In genomic region chr8:73225654-73226053, GRCm38 (mm10) we compare ENCODE assay signal across 20 mouse cellular contexts.
DNase-seq lines count a peak whose midpoint lies in the region; ATAC-seq and TF ChIP-seq lines count a peak whose summit lies in the region.
"Had no signal": no experiment of that assay in that cellular context is flagged by ENCODE, and none has a peak within 500 bp of the region (broad histone marks: within the 10 kb centered on the region; RNA-seq: fewer than 3 reads in every experiment).

No protein-coding gene starts in this region.

- H3K27me3 ChIP-seq in heart, adult 2 months (ENCODE audit: control insufficient read depth, insufficient read depth, low read length) = no peaks in the 10 kb centered on the region
- no peaks in the 10 kb centered on the region for H3K27me3 ChIP-seq in heart, embryonic 10.5 days (ENCODE audit: insufficient read depth, poor library complexity, severe bottlenecking)
- H3K27me3 ChIP-seq in hindbrain, embryonic 14.5 days (ENCODE audit: control insufficient read depth, insufficient read depth, low read length) = no peaks in the 10 kb centered on the region
- H3K27me3 ChIP-seq: heart, embryonic 13.5 days; lung, embryonic 15.5 days had no signal

- no peak overlapping the region for H3K4me2 ChIP-seq in hindbrain, embryonic 14.5 days (replicated peaks)
- H3K4me2 ChIP-seq: heart, embryonic 13.5 days; lung, embryonic 15.5 days had no signal

- no peak overlapping the region for H3K4me3 ChIP-seq in heart, adult 2 months
- H3K4me3 ChIP-seq in heart, embryonic 10.5 days = no peak overlapping the region
- H3K4me3 ChIP-seq in hindbrain, embryonic 14.5 days (replicated peaks; ENCODE audit: low read length) = no peak overlapping the region
- H3K4me3 ChIP-seq: embryonic facial prominence, embryonic 10.5 days; heart, embryonic 13.5 days; lung, embryonic 15.5 days had no signal

- no peaks in the 10 kb centered on the region for H3K9me3 ChIP-seq in heart, embryonic 10.5 days
- H3K9me3 ChIP-seq in hindbrain, embryonic 14.5 days (ENCODE audit: control insufficient read depth, low read length) = no peaks in the 10 kb centered on the region
- H3K9me3 ChIP-seq: embryonic facial prominence, embryonic 10.5 days; G1E; heart, embryonic 13.5 days; lung, embryonic 15.5 days had no signal

- H3K9ac ChIP-seq in heart, adult 2 months (ENCODE audit: low read depth, low read length) = no peak overlapping the region
- H3K9ac ChIP-seq in hindbrain, embryonic 14.5 days = no peak overlapping the region
- H3K9ac ChIP-seq: heart, embryonic 13.5 days; liver, embryonic 14.5 days; lung, embryonic 15.5 days had no signal

- no peak for TF ChIP-seq CTCF in heart, adult 2 months (IDR thresholded peaks at IDR 0.05)

- intact Hi-C loops in heart, adult 2 months (cut with DNase I) = no loop called here

- no peak for ATAC-seq in hindbrain, embryonic 14.5 days (ENCODE audit: low FRiP score)
- ATAC-seq: activated CD4-positive, CD25-positive, alpha-beta regulatory T cell, adult 4 months had no signal

- DNase-seq in cerebellum, postnatal 25 days = peak; percentile 22 to 26
- DNase-seq in cerebellum, adult 11-12 months = no peak
- DNase-seq in heart, adult 2 months = no peak
- DNase-seq in heart, embryonic 10.5 days (ENCODE audit: low spot score) = no peak
- DNase-seq in right cerebral cortex, adult 18-20 months = peak; percentile 59
- no peak for DNase-seq in right cerebral cortex, postnatal 14 days
- DNase-seq in telencephalon, adult 2 months (ENCODE audit: low read depth, low spot score) = peak; percentile 80
- no peak for DNase-seq in hindbrain, embryonic 14.5 days (ENCODE audit: low spot score)
- DNase-seq: adrenal gland, postnatal 10 days; kidney, adult 8-10 months; kidney, postnatal 25 days; lung, postnatal 4 days; spleen, adult 18-20 months; thymus, adult 2 months had no signal

- no peak for TF ChIP-seq EP300 in heart, adult 2 months (IDR thresholded peaks at IDR 0.05; ENCODE audit: insufficient read depth, low read depth, low read length)

- WGBS in heart, adult 2 months = 51% methylated on average over 2 of the region's 2 CpGs
- 42% methylated on average over 2 of the region's 2 CpGs for WGBS in heart, embryonic 10.5 days
- WGBS in hindbrain, embryonic 14.5 days = 64% methylated on average over 2 of the region's 2 CpGs

- H3K79me2 ChIP-seq in heart, adult 2 months (replicated peaks; ENCODE audit: control insufficient read depth, insufficient read depth, low read length) = no peaks in the 10 kb centered on the region; the same call in 1 of the 2 replicates

- peak overlapping the region; percentile 17; the same call in 1 of the 2 replicates for H3K27ac ChIP-seq in heart, adult 2 months
- H3K27ac ChIP-seq in heart, embryonic 10.5 days = no peak overlapping the region
- no peak overlapping the region for H3K27ac ChIP-seq in hindbrain, embryonic 14.5 days
- H3K27ac ChIP-seq: embryonic facial prominence, embryonic 10.5 days; heart, embryonic 13.5 days; liver, embryonic 14.5 days; lung, embryonic 15.5 days had no signal

- no peaks in the 10 kb centered on the region; the same call in 1 of the 2 replicates for H3K36me3 ChIP-seq in heart, adult 2 months (ENCODE audit: control insufficient read depth, insufficient read depth, low read length)
- H3K36me3 ChIP-seq in heart, embryonic 10.5 days = no peaks in the 10 kb centered on the region
- no peaks in the 10 kb centered on the region for H3K36me3 ChIP-seq in hindbrain, embryonic 14.5 days (replicated peaks; ENCODE audit: control insufficient read depth, insufficient read depth)
- H3K36me3 ChIP-seq: embryonic facial prominence, embryonic 10.5 days; G1E; heart, embryonic 13.5 days; lung, embryonic 15.5 days had no signal

- H3K4me1 ChIP-seq in heart, adult 2 months (ENCODE audit: control insufficient read depth, insufficient read depth, low read length) = no peaks in the 10 kb centered on the region; the same call in 1 of the 2 replicates
- peaks cover 5% of the 10 kb centered on the region for H3K4me1 ChIP-seq in heart, embryonic 10.5 days
- no peaks in the 10 kb centered on the region for H3K4me1 ChIP-seq in hindbrain, embryonic 14.5 days (replicated peaks; ENCODE audit: control insufficient read depth, insufficient read depth, low read length)
- H3K4me1 ChIP-seq: embryonic facial prominence, embryonic 10.5 days; lung, embryonic 15.5 days had no signal

- TF ChIP-seq POLR2A in heart, adult 2 months (IDR thresholded peaks at IDR 0.05; ENCODE audit: insufficient read depth, low read depth, low read length) = no peak

Comparison
In these comparisons a context has a peak if more than half of its experiments do, and no peak if none do; other contexts are left out.
1. DNase-seq: peak in cerebellum, postnatal 25 days (2 of 2), right cerebral cortex, adult 18-20 months (single experiment) and telencephalon, adult 2 months (single experiment); none in cerebellum, adult 11-12 months (single experiment), heart, adult 2 months (0 of 2), heart, embryonic 10.5 days (single experiment), right cerebral cortex, postnatal 14 days (single experiment) and hindbrain, embryonic 14.5 days (single experiment).